ENCODE assay signal across 8 mouse cellular contexts in the genomic region with DNA sequence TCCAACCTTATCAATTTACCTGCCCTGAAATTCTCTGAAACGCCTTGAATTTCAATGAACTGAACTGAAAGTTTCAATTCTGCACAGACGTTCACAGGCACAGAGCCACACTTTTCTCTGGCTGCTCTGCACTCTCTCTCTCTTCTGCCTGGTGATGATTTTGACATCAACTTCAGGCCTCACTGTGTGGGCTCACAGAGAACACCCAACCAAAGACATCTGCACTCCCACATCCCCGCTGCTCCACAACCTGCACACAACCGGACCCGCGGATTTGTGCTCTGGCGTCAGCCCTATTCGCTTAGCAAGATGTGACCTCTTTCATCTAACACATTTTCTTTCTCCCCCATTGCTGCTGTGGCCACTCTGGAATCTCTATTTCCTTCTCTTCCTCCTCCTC. TPM values are rescaled to one million over a fixed set of nuclear protein-coding genes. Genes with fewer than 3 reads are reported as not detected.
DNase-seq lines count a peak whose midpoint lies in the region; ATAC-seq and TF ChIP-seq lines count a peak whose summit lies in the region.

No protein-coding gene starts in this region.

- no peak for TF ChIP-seq RAD21 in CH12.LX (IDR thresholded peaks at IDR 0.05; ENCODE audit: low read depth, low read length)

- H3K4me1 ChIP-seq in kidney, embryonic 14.5 days (ENCODE audit: control insufficient read depth, insufficient read depth, low read length), result 0 out of 2 replicates have a peak, but pooled peaks cover 9% of the 10 kb centered on the region
- peaks cover 3 to 29% of the 10 kb centered on the region in 2 experiments for H3K4me1 ChIP-seq in CH12.LX (ENCODE audit: control insufficient read depth in 1 of 2, insufficient read depth in 2 of 2)
- H3K4me1 ChIP-seq in intestine, embryonic 14.5 days (replicated peaks; ENCODE audit: control insufficient read depth, insufficient read depth, low read length), result peaks cover 12% of the 10 kb centered on the region
- H3K4me1 ChIP-seq in neural tube, embryonic 14.5 days (ENCODE audit: control insufficient read depth, insufficient read depth, low read length), result peaks cover 7% of the 10 kb centered on the region

- no peaks in the 10 kb centered on the region for H3K9me3 ChIP-seq in kidney, embryonic 14.5 days (ENCODE audit: control insufficient read depth, low read length)
- H3K9me3 ChIP-seq in CH12.LX (replicated peaks; ENCODE audit: low read length), result no peaks in the 10 kb centered on the region
- H3K9me3 ChIP-seq in intestine, embryonic 14.5 days (ENCODE audit: control insufficient read depth, low read length), result no peaks in the 10 kb centered on the region
- H3K9me3 ChIP-seq in neural tube, embryonic 14.5 days (ENCODE audit: control insufficient read depth, low read length), result no peaks in the 10 kb centered on the region

- H3K36me3 ChIP-seq in kidney, embryonic 14.5 days (ENCODE audit: control insufficient read depth, insufficient read depth, low read length), result no peaks in the 10 kb centered on the region
- H3K36me3 ChIP-seq in CH12.LX (replicated peaks in 1 of 2; ENCODE audit: control insufficient read depth in 1 of 2, insufficient read depth in 1 of 2, low read length in 1 of 2), result peaks cover 16 to 22% of the 10 kb centered on the region in 2 experiments
- no peaks in the 10 kb centered on the region for H3K36me3 ChIP-seq in intestine, embryonic 14.5 days (ENCODE audit: control insufficient read depth, insufficient read depth, low read length)
- H3K36me3 ChIP-seq in neural tube, embryonic 14.5 days (ENCODE audit: control insufficient read depth, insufficient read depth, low read length), result no peaks in the 10 kb centered on the region

- H3K4me2 ChIP-seq in kidney, embryonic 14.5 days (replicated peaks; ENCODE audit: low read depth, low read length), result peak overlapping the region; percentile 64
- H3K4me2 ChIP-seq in CH12.LX (ENCODE audit: insufficient read depth, low read depth, poor library complexity, severe bottlenecking), result peak overlapping the region; percentile 69
- peak overlapping the region; percentile 72 for H3K4me2 ChIP-seq in intestine, embryonic 14.5 days (ENCODE audit: low read length)
- H3K4me2 ChIP-seq in neural tube, embryonic 14.5 days (ENCODE audit: low read depth, low read length), result peak overlapping the region; percentile 63

- H3K9ac ChIP-seq in kidney, embryonic 14.5 days (ENCODE audit: low read depth, low read length), result no peak overlapping the region
- peak overlapping the region; percentile 62 for H3K9ac ChIP-seq in CH12.LX (ENCODE audit: insufficient read depth, low read depth)
- peak overlapping the region; percentile 25; the same call in 1 of the 2 replicates for H3K9ac ChIP-seq in intestine, embryonic 14.5 days (ENCODE audit: low read length)
- H3K9ac ChIP-seq in neural tube, embryonic 14.5 days (replicated peaks; ENCODE audit: low read depth, low read length), result peak overlapping the region; percentile 8; the same call in 1 of the 2 replicates

- TF ChIP-seq EP300 in CH12.LX (IDR thresholded peaks at IDR 0.05; ENCODE audit: low read length), result no peak

- no peaks in the 10 kb centered on the region; the same call in 1 of the 2 replicates for H3K79me2 ChIP-seq in CH12.LX (replicated peaks; ENCODE audit: control insufficient read depth, extremely low read depth, insufficient read depth, poor library complexity, severe bottlenecking)

- peak overlapping the region; percentile 89 for H3K4me3 ChIP-seq in kidney, embryonic 14.5 days (ENCODE audit: low read length)
- peak overlapping the region; percentile 43 to 86 (median 74) for H3K4me3 ChIP-seq in CH12.LX (replicated peaks in 1 of 3; ENCODE audit: low read depth in 2 of 3, low read length in 2 of 3, poor library complexity in 1 of 3)
- H3K4me3 ChIP-seq in intestine, embryonic 14.5 days (ENCODE audit: low read depth, low read length), result peak overlapping the region; percentile 86
- H3K4me3 ChIP-seq in neural tube, embryonic 14.5 days (ENCODE audit: low read depth, low read length), result peak overlapping the region; percentile 48

- no peak for DNase-seq in kidney, postnatal 36 days
- peak; percentile 31 for DNase-seq in CH12.LX (ENCODE audit: extremely low read depth)
- DNase-seq in cerebellum, postnatal 10 days, result peak; percentile 46 to 57
- DNase-seq in intestine, embryonic 14.5 days (ENCODE audit: low spot score), result no peak
- no peak for DNase-seq in MN1 (ENCODE audit: low spot score)
- no peak for DNase-seq in right cerebral cortex, postnatal 4 days

- no peak; the same call in 1 of the 2 replicates for TF ChIP-seq POLR2A in CH12.LX (IDR thresholded peaks at IDR 0.05; ENCODE audit: low read depth, low read length)

- 26% methylated on average over 8 of the region's 8 CpGs for WGBS in kidney, embryonic 14.5 days
- WGBS in intestine, embryonic 14.5 days, result 33% methylated on average over 8 of the region's 8 CpGs
- 41% methylated on average over 8 of the region's 8 CpGs for WGBS in neural tube, embryonic 14.5 days

- ATAC-seq in kidney, embryonic 14.5 days (ENCODE audit: low FRiP score, low TSS enrichment), result no peak
- no peak for ATAC-seq in intestine, embryonic 14.5 days (replicated peaks; ENCODE audit: low FRiP score, low TSS enrichment, low read depth)
- ATAC-seq in neural tube, embryonic 14.5 days (ENCODE audit: low read depth), result no peak

- in situ Hi-C loops in CH12.LX (cut with MboI; ENCODE audit: low pct_ligation_motif_present, low pct_unique_long_range_greater_than_20kb, low sequenced_read_pairs), result loop anchor here (5.0 to 25.0 kb wide), 4 partner anchors 37 to 518 kb away; no protein-coding TSS in a partner anchor

- dilution Hi-C loops in CH12.LX (cut with MboI; ENCODE audit: extremely low pct_ligation_motif_present, extremely low pct_unique_long_range_greater_than_20kb, low sequenced_read_pairs), result no loop called here

- no peak for TF ChIP-seq CTCF in CH12.LX (conservative IDR thresholded peaks at IDR 0.05 in 1 of 2, IDR thresholded peaks at IDR 0.05 in 1 of 2; ENCODE audit: low read depth in 2 of 2, low read length in 2 of 2)

- no peaks in the 10 kb centered on the region for H3K27me3 ChIP-seq in kidney, embryonic 14.5 days (ENCODE audit: control insufficient read depth, insufficient read depth, low read length)
- H3K27me3 ChIP-seq in CH12.LX (replicated peaks), result no peaks in the 10 kb centered on the region
- no peaks in the 10 kb centered on the region for H3K27me3 ChIP-seq in intestine, embryonic 14.5 days (replicated peaks; ENCODE audit: control insufficient read depth, insufficient read depth, low read length)
- no peaks in the 10 kb centered on the region for H3K27me3 ChIP-seq in neural tube, embryonic 14.5 days (ENCODE audit: control insufficient read depth, insufficient read depth, low read length)

- H3K27ac ChIP-seq in kidney, embryonic 14.5 days (ENCODE audit: low read depth, low read length), result peak overlapping the region; percentile 20; the same call in 1 of the 2 replicates
- peak overlapping the region; percentile 77 for H3K27ac ChIP-seq in CH12.LX (ENCODE audit: insufficient read depth, low read depth)
- peak overlapping the region; percentile 94 for H3K27ac ChIP-seq in intestine, embryonic 14.5 days (ENCODE audit: low read depth)
- no peak overlapping the region for H3K27ac ChIP-seq in neural tube, embryonic 14.5 days (ENCODE audit: low read depth, low read length)

TF ChIP-seq in CH12.LX, 34 proteins besides CTCF, POLR2A, EP300 and RAD21 (continues in another document):
- TF ChIP-seq JUN (IDR thresholded peaks at IDR 0.05; ENCODE audit: insufficient read depth, low read depth, low read length), result no peak
- no peak for TF ChIP-seq BHLHE40 (IDR thresholded peaks at IDR 0.05; ENCODE audit: low read depth, low read length)
- TF ChIP-seq TBP (conservative IDR thresholded peaks at IDR 0.05; ENCODE audit: low read depth, low read length), result peak; percentile 9; the same call in 1 of the 2 replicates

RNA-seq across cellular contexts. Expression of gene Klrb1b, which starts 18.0 kb away (rescaled TPM):
- not detected in 2 replicates for polyA plus RNA-seq in kidney, embryonic 14.5 days (2014; fragmentation: Nextera tagmentation; extraction: Ambion mirVana)
- total RNA-seq in CH12.LX (2012; rRNA removed) (not detected in 2 replicates), CH12.LX (2014; rRNA removed) (not detected in 2 replicates)
- polyA plus RNA-seq in CH12.LX (2012; ENCODE audit: insufficient read length, low read depth), result not detected in 2 replicates
- polyA plus RNA-seq in intestine, embryonic 14.5 days (2014; fragmentation: Nextera tagmentation; extraction: Ambion mirVana), result 0.19 and 0.67 TPM in 2 replicates
- not detected in 2 replicates for polyA plus RNA-seq in neural tube, embryonic 14.5 days (2014; fragmentation: Nextera tagmentation; extraction: Ambion mirVana)

RNA-seq across cellular contexts. Expression of gene Gm44511, which starts 18.0 kb away (rescaled TPM):
- not detected in 2 replicates for polyA plus RNA-seq in kidney, embryonic 14.5 days (2014; fragmentation: Nextera tagmentation; extraction: Ambion mirVana)
- total RNA-seq in CH12.LX (2012; rRNA removed) (not detected in 2 replicates), CH12.LX (2014; rRNA removed) (not detected in 2 replicates)
- polyA plus RNA-seq in CH12.LX (2012; ENCODE audit: insufficient read length, low read depth), result not detected in 2 replicates
- 0.62 TPM in 1 of 2 replicates, not detected in the other for polyA plus RNA-seq in intestine, embryonic 14.5 days (2014; fragmentation: Nextera tagmentation; extraction: Ambion mirVana)
- polyA plus RNA-seq in neural tube, embryonic 14.5 days (2014; fragmentation: Nextera tagmentation; extraction: Ambion mirVana), result not detected in 2 replicates

RNA-seq across cellular contexts. Expression of gene Clec2i, which starts 43.3 kb away (rescaled TPM):
- polyA plus RNA-seq in kidney, embryonic 14.5 days (2014; fragmentation: Nextera tagmentation; extraction: Ambion mirVana), result 0.23 TPM in 1 of 2 replicates, not detected in the other
- total RNA-seq in CH12.LX (2012; rRNA removed) (34.4 and 38.5 TPM in 2 replicates), CH12.LX (2014; rRNA removed) (104 and 134 TPM in 2 replicates)
- 80.7 and 90.3 TPM in 2 replicates for polyA plus RNA-seq in CH12.LX (2012; ENCODE audit: insufficient read length, low read depth)
- polyA plus RNA-seq in intestine, embryonic 14.5 days (2014; fragmentation: Nextera tagmentation; extraction: Ambion mirVana), result 0.19 TPM in 1 of 2 replicates, not detected in the other
- polyA plus RNA-seq in neural tube, embryonic 14.5 days (2014; fragmentation: Nextera tagmentation; extraction: Ambion mirVana), result not detected in 2 replicates

RNA-seq across cellular contexts. Expression of gene BC035044, which starts 46.8 kb away (rescaled TPM):
- 0.64 and 0.76 TPM in 2 replicates for polyA plus RNA-seq in kidney, embryonic 14.5 days (2014; fragmentation: Nextera tagmentation; extraction: Ambion mirVana)
- total RNA-seq in CH12.LX (2012; rRNA removed), result 51.6 and 53.5 TPM in 2 replicates
- 121 and 124 TPM in 2 replicates for total RNA-seq in CH12.LX (2014; rRNA removed)
- 49.4 and 49.7 TPM in 2 replicates for polyA plus RNA-seq in CH12.LX (2012; ENCODE audit: insufficient read length, low read depth)
- polyA plus RNA-seq in intestine, embryonic 14.5 days (2014; fragmentation: Nextera tagmentation; extraction: Ambion mirVana), result 1.8 and 3.0 TPM in 2 replicates
- 0.50 TPM in 2 replicates for polyA plus RNA-seq in neural tube, embryonic 14.5 days (2014; fragmentation: Nextera tagmentation; extraction: Ambion mirVana)

RNA-seq across cellular contexts. Expression of gene Klrb1c, which starts 55.1 kb away (rescaled TPM):
- 0.61 TPM in 1 of 2 replicates, not detected in the other for polyA plus RNA-seq in kidney, embryonic 14.5 days (2014; fragmentation: Nextera tagmentation; extraction: Ambion mirVana)
- total RNA-seq in CH12.LX (2012; rRNA removed), result not detected in 2 replicates
- not detected in 2 replicates for total RNA-seq in CH12.LX (2014; rRNA removed)
- not detected in 2 replicates for polyA plus RNA-seq in CH12.LX (2012; ENCODE audit: insufficient read length, low read depth)
- polyA plus RNA-seq in intestine, embryonic 14.5 days (2014; fragmentation: Nextera tagmentation; extraction: Ambion mirVana), result 0.20 and 0.26 TPM in 2 replicates
- not detected in 2 replicates for polyA plus RNA-seq in neural tube, embryonic 14.5 days (2014; fragmentation: Nextera tagmentation; extraction: Ambion mirVana)

Comparison
In these comparisons a context has a peak if more than half of its experiments do, and no peak if none do; other contexts are left out.
1. DNase-seq: peak in CH12.LX (single experiment) and cerebellum, postnatal 10 days (2 of 2); none in kidney, postnatal 36 days (0 of 2), intestine, embryonic 14.5 days (single experiment), MN1 (single experiment) and right cerebral cortex, postnatal 4 days (single experiment).
2. RNA of gene Clec2i, which starts 43.3 kb away (polyA plus RNA-seq): 80.7 to 90.3 TPM in CH12.LX; 0.23 TPM in kidney, embryonic 14.5 days, 0.19 TPM in intestine, embryonic 14.5 days and not detected in neural tube, embryonic 14.5 days; every median in the first group is over 10 times any median in the second.
3. Peak in every context shown above with its lines, with median percentiles within 50 percentile points of each other: H3K4me2 ChIP-seq and H3K4me3 ChIP-seq.